Comparison of ENCODE assay signal across 19 mouse cellular contexts in genomic region chr9:118950061-118950460, GRCm38 (mm10). TPM values are rescaled to one million over a fixed set of nuclear protein-coding genes. Genes with fewer than 3 reads are reported as not detected.
DNase-seq lines count a peak whose midpoint lies in the region; ATAC-seq and TF ChIP-seq lines count a peak whose summit lies in the region.
"Had no signal": no experiment of that assay in that cellular context is flagged by ENCODE, and none has a peak within 500 bp of the region (broad histone marks: within the 10 kb centered on the region; RNA-seq: fewer than 3 reads in every experiment).

No protein-coding gene starts in this region.

- no peak overlapping the region for H3K4me2 ChIP-seq in lung, embryonic 14.5 days
- no peak overlapping the region for H3K4me2 ChIP-seq in intestine, postnatal 0 days (replicated peaks; ENCODE audit: low read depth)
- H3K4me2 ChIP-seq: embryonic facial prominence, embryonic 13.5 days; forebrain, embryonic 15.5 days had no signal

- 72% methylated on average over 10 of the region's 10 CpGs for WGBS in lung, embryonic 14.5 days
- WGBS in intestine, postnatal 0 days, result 66% methylated on average over 10 of the region's 10 CpGs

- TF ChIP-seq CTCF in gastrocnemius, adult 2 months (IDR thresholded peaks at IDR 0.05), result no peak
- TF ChIP-seq CTCF in lung, embryonic 14.5 days (IDR thresholded peaks at IDR 0.05; ENCODE audit: low read depth), result no peak
- no peak for TF ChIP-seq CTCF in intestine, postnatal 0 days (IDR thresholded peaks at IDR 0.05; ENCODE audit: low read depth)

- no peaks in the 10 kb centered on the region for H3K9me3 ChIP-seq in lung, embryonic 14.5 days (ENCODE audit: low read depth, low read length)
- no peaks in the 10 kb centered on the region for H3K9me3 ChIP-seq in intestine, postnatal 0 days (ENCODE audit: control insufficient read depth)
- H3K9me3 ChIP-seq: embryonic facial prominence, embryonic 13.5 days; forebrain, embryonic 15.5 days; limb, embryonic 10.5 days; midbrain, embryonic 10.5 days had no signal

- DNase-seq in gastrocnemius, adult 2 months, result no peak
- no peak for DNase-seq in gastrocnemius, postnatal 10 days
- peak; percentile 33 for DNase-seq in lung, embryonic 14.5 days
- DNase-seq in lung, postnatal 14 days, result no peak
- DNase-seq in testis, postnatal 14 days (ENCODE audit: low spot score), result peak; percentile 40
- DNase-seq: adrenal gland, adult 8-10 months; cerebellum, adult 9-11 months; kidney, adult 18-20 months; kidney, postnatal 14 days; liver, postnatal 0 days; right cerebral cortex, postnatal 4 days; thymus, postnatal 25 days had no signal

- ATAC-seq in lung, embryonic 14.5 days (ENCODE audit: insufficient read depth), result no peak
- peak; percentile 65; the same call in 1 of the 2 replicates for ATAC-seq in common myeloid progenitor, adult 5-6 weeks (replicated peaks; ENCODE audit: low read depth, poor library complexity, severe bottlenecking)
- no peak for ATAC-seq in intestine, postnatal 0 days
- ATAC-seq: CD4-positive, CD25-positive, alpha-beta regulatory T cell, adult 4 months; forebrain, embryonic 15.5 days; liver, postnatal 0 days had no signal

- H3K36me3 ChIP-seq in lung, embryonic 14.5 days (ENCODE audit: insufficient read depth), result no peaks in the 10 kb centered on the region
- H3K36me3 ChIP-seq in intestine, postnatal 0 days (ENCODE audit: control insufficient read depth, insufficient read depth), result no peaks in the 10 kb centered on the region
- H3K36me3 ChIP-seq: forebrain, embryonic 15.5 days had no signal

- peaks cover 7% of the 10 kb centered on the region; the same call in 1 of the 2 replicates for H3K4me1 ChIP-seq in lung, embryonic 14.5 days (ENCODE audit: insufficient read depth)
- H3K4me1 ChIP-seq in intestine, postnatal 0 days (replicated peaks; ENCODE audit: control insufficient read depth, insufficient read depth, low read length), result no peaks in the 10 kb centered on the region
- H3K4me1 ChIP-seq: forebrain, embryonic 15.5 days had no signal

- H3K9ac ChIP-seq in lung, embryonic 14.5 days, result no peak overlapping the region
- no peak overlapping the region for H3K9ac ChIP-seq in intestine, postnatal 0 days (ENCODE audit: low read depth, low read length)
- H3K9ac ChIP-seq: embryonic facial prominence, embryonic 13.5 days; forebrain, embryonic 15.5 days; liver, postnatal 0 days had no signal

- H3K27ac ChIP-seq in gastrocnemius, adult 2 months, result peak overlapping the region; percentile 49
- no peak overlapping the region for H3K27ac ChIP-seq in lung, embryonic 14.5 days (ENCODE audit: low read depth)
- no peak overlapping the region for H3K27ac ChIP-seq in intestine, postnatal 0 days (ENCODE audit: low read depth, low read length)
- H3K27ac ChIP-seq: embryonic facial prominence, embryonic 13.5 days; forebrain, embryonic 15.5 days; midbrain, embryonic 10.5 days had no signal

- H3K4me3 ChIP-seq in gastrocnemius, adult 2 months, result no peak overlapping the region
- no peak overlapping the region for H3K4me3 ChIP-seq in lung, embryonic 14.5 days (ENCODE audit: low read depth, low read length)
- no peak overlapping the region for H3K4me3 ChIP-seq in intestine, postnatal 0 days (ENCODE audit: low read depth, low read length)
- H3K4me3 ChIP-seq: embryonic facial prominence, embryonic 13.5 days; forebrain, embryonic 15.5 days; limb, embryonic 10.5 days; midbrain, embryonic 10.5 days had no signal

- H3K27me3 ChIP-seq in lung, embryonic 14.5 days (ENCODE audit: insufficient read depth, low read length), result no peaks in the 10 kb centered on the region
- H3K27me3 ChIP-seq in intestine, postnatal 0 days (replicated peaks; ENCODE audit: control insufficient read depth, insufficient read depth, low read length), result no peaks in the 10 kb centered on the region
- H3K27me3 ChIP-seq: embryonic facial prominence, embryonic 13.5 days; forebrain, embryonic 15.5 days had no signal

- intact Hi-C loops in gastrocnemius, adult 2 months (cut with DNase I), result no loop called here

RNA-seq across cellular contexts. Expression of gene Ctdspl, which starts 23.8 kb away (rescaled TPM):
- 1 to 10 TPM; 3.5 to 5.9 TPM for total RNA-seq in gastrocnemius, adult 2 months (2021)
- 10 to 100 TPM; 14.5 to 14.6 TPM for total RNA-seq in gastrocnemius, postnatal 10 days (2021)
- 20.1 and 22.9 TPM in 2 replicates for polyA plus RNA-seq in lung, embryonic 14.5 days (2014; fragmentation: Nextera tagmentation; extraction: Ambion mirVana)
- 6.3 and 7.8 TPM in 2 replicates for total RNA-seq in common myeloid progenitor, adult 5-6 weeks (2017)
- polyA plus RNA-seq in intestine, postnatal 0 days (2015; fragmentation: Nextera tagmentation; extraction: Ambion mirVana), result 17.0 and 20.7 TPM in 2 replicates

Comparison
In these comparisons a context has a peak if more than half of its experiments do, and no peak if none do; other contexts are left out.
1. DNase-seq: peak in lung, embryonic 14.5 days (single experiment) and testis, postnatal 14 days (single experiment); none in gastrocnemius, adult 2 months (single experiment), gastrocnemius, postnatal 10 days (single experiment) and lung, postnatal 14 days (single experiment).